Mouse (Mus musculus) kidney, adult 2 months (tissue): ENCODE results near the gene Sertad4. TPM values are rescaled to one million over a fixed set of nuclear protein-coding genes. Genes with fewer than 3 reads are reported as not detected.

Experiments
- DNase-seq: peaks from one replicate; pipeline ENCODE4 v3.0.0; 2021
- H3K27ac ChIP-seq: fragments of 200-500 bp; 2 replicates; pipeline ENCODE4 v1.5.1; 2012; ENCODE audit warnings: low read depth, low read length, control low read depth, inconsistent platforms; ENCODE audit not compliant: insufficient read depth
- H3K27me3 ChIP-seq: fragments of 200-500 bp; replicated peaks from 2 replicates; pipeline ENCODE4 v1.6.1; 2012; ENCODE audit warnings: mild to moderate bottlenecking, moderate library complexity, low read length, inconsistent platforms; ENCODE audit not compliant: control insufficient read depth, insufficient read depth
- H3K36me3 ChIP-seq: fragments of 200-500 bp; 2 replicates; pipeline ENCODE4 v1.6.1; 2012; ENCODE audit warnings: mild to moderate bottlenecking, moderate library complexity, low read length, inconsistent platforms; ENCODE audit not compliant: control insufficient read depth, insufficient read depth
- H3K4me1 ChIP-seq: fragments of 200-500 bp; 2 replicates; pipeline ENCODE4 v1.6.1; 2011; ENCODE audit warnings: low read length; ENCODE audit not compliant: control insufficient read depth, insufficient read depth
- H3K4me3 ChIP-seq: fragments of 200-500 bp; 2 replicates; pipeline ENCODE4 v1.5.1; 2011; ENCODE audit warnings: mild to moderate bottlenecking, low read depth, low read length, control low read depth; ENCODE audit not compliant: insufficient read depth
- CTCF ChIP-seq: fragments of 200-500 bp; conservative IDR thresholded peaks from 2 replicates; pipeline ENCODE4 v1.5.1; 2011; ENCODE audit warnings: low read depth, mild to moderate bottlenecking, control low read depth, low read length, moderate library complexity, mixed read lengths; ENCODE audit not compliant: insufficient read depth, insufficient read length
- POLR2A ChIP-seq: fragments of 200-500 bp; IDR thresholded peaks from one replicate; pipeline ENCODE4 v1.6.1; 2011; ENCODE audit warnings: low read depth, low read length, control low read depth
- WGBS: fragments of 180-500 bp; shearing (Covaris S2); methylation state at CpG from one replicate; pipeline ENCODE4 v1.1.7; 2018; 5-methylcytosine and 5-hydroxymethylcytosine counted together
- polyA plus RNA-seq: library from polyadenylated mRNA; depleted of rRNA; stranded (reverse); fragments of >200 nt; gene quantifications from 2 replicates; pipeline ENCODE4 v1.2.3, GENCODE M21; 2012; rRNA removed

Gene Sertad4
- polyA plus RNA-seq, 1 experiment = 2.6 TPM

DNA sequence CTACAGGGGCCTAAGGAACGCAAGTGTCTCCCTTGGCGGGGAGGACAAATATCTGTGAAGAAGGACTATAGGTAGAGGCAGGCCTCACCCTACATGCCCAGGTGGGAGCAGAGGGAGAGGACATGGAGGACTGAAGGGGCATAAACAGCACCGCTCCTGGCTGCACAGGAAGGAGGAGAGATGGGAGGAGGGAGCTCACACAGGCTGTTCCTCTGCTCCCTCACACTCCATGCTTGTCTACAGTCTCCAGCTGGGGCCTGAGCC is 58.6 kb downstream of the Sertad4 start:
- Histone ChIP-seq H3K27me3 (no peaks in the 10 kb centered on the region), H3K4me1 (no peaks in the 10 kb centered on the region), H3K4me3 (no peak overlapping the region), H3K36me3 (no peaks in the 10 kb centered on the region), H3K27ac (no peak overlapping the region)
- 94% methylated on average over 3 of the region's 3 CpGs for WGBS
- no peak for DNase-seq
- no peak for TF ChIP-seq CTCF

DNA sequence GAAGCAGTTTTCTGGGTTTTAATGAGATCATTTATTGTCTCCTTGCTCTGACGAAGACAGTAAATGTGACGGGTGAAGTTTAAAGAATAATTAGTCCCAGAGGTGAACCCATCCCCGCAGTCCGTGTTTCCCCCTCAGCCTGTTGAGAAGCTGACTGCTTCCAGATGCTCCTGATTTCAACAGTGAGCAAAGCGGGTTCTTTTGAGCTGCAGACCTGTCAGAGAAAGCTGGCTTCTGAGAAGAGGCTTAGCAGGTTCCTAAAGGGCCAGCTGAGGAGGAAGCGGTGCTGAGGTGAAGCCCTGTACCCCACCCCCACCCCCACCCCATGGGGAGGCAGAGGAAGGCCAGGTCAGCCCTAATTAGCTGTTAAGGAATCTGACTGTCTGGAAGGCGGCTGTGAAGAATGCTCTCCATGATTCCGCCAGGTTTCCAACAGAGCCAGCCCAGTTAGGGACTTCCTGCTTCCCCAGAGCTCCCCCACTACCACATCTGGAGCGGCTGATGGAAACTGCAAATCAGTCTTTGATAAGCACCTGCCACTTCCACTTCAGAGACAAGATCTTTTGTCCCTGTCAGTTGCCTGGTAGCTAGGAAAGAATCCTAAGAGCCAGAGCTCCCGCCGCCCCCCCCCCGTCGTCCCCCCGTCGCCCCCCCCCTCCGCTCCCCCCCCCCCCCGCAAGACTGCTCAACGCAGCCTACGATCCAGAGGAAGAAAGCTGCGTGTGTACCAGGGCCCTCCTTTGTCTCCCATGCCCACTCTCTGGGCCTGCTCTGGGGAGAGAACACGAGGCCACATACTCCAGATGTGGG is 59.1 kb downstream of the Sertad4 start:
- no peak overlapping the region for H3K27ac ChIP-seq
- H3K4me1 ChIP-seq = no peaks in the 10 kb centered on the region
- no peak overlapping the region for H3K4me3 ChIP-seq
- TF ChIP-seq POLR2A (no peak), CTCF (no peak)
- H3K27me3 ChIP-seq = no peaks in the 10 kb centered on the region
- DNase-seq = no peak
- 26% methylated on average over 19 of the region's 21 CpGs for WGBS
- no peaks in the 10 kb centered on the region for H3K36me3 ChIP-seq

DNA sequence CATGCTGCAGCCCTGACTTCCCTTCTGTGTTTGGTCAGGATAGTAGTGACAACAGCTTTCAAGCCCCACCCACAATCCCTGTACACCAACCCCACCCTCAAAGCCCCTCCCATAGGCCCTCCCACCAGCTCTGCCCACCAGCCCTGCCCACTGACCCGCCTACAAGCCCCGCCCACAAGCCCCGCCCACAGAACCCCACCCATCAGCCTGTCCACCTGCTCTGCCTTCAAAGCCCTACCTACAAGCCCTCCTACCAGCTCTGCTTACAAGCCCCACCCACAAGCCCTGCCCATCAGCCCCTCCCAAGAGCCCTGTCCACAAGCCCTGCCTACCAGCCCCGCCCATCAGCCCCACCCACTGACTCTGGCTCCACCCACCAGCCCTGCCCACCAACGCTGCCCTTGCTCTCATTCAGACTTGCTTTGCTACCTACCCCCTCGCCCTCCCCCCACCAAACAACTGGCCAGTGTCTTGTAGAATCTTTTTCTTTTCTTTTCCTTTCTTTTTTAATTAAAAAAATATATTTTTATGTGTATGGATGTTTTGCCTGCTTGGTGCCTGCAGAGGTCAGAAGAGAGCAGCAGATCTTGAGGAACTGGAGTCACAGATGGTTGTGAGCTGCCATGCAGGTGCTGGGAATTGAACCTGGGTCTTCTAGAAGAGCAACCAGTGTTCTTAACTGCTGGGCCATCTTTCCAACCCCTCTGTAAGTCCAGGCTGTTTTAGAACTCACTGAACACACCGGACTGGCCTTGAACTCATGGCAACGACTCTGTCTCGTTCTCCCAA is 60.4 kb downstream of the Sertad4 start:
- no peak overlapping the region for H3K27ac ChIP-seq
- TF ChIP-seq POLR2A (no peak), CTCF (no peak)
- H3K27me3 ChIP-seq = no peaks in the 10 kb centered on the region
- H3K4me3 ChIP-seq = no peak overlapping the region
- H3K4me1 ChIP-seq = no peaks in the 10 kb centered on the region
- 68% methylated on average over 9 of the region's 9 CpGs for WGBS
- H3K36me3 ChIP-seq = no peaks in the 10 kb centered on the region
- DNase-seq = no peak

Other genes with a start within 250 kb of the Sertad4 start
- 4.9 and 7.0 TPM in 2 replicates for gene Hhat, start 84.5 kb downstream of the Sertad4 start, polyA plus RNA-seq
- gene Syt14, start 180.0 kb upstream of the Sertad4 start, polyA plus RNA-seq = 1.2 and 1.7 TPM in 2 replicates